9 mouse cellular contexts compared by ENCODE assay signal in genomic region chr4:54950136-54950535, GRCm38 (mm10). TPM values are rescaled to one million over a fixed set of nuclear protein-coding genes. Genes with fewer than 3 reads are reported as not detected.
DNase-seq lines count a peak whose midpoint lies in the region; ATAC-seq lines count a peak whose summit lies in the region.
"Had no signal": no experiment of that assay in that cellular context is flagged by ENCODE, and none has a peak within 500 bp of the region (broad histone marks: within the 10 kb centered on the region; RNA-seq: fewer than 3 reads in every experiment).

No protein-coding gene starts in this region.

- WGBS in kidney, embryonic 15.5 days = 19% methylated on average over 2 of the region's 2 CpGs
- WGBS in embryonic facial prominence, embryonic 13.5 days = 11% methylated on average over 2 of the region's 2 CpGs
- 29% methylated on average over 2 of the region's 2 CpGs for WGBS in hindbrain, embryonic 14.5 days
- WGBS in midbrain, embryonic 16.5 days = 15% methylated on average over 2 of the region's 2 CpGs

- H3K27ac ChIP-seq in kidney, embryonic 15.5 days = peak overlapping the region; percentile 98; the same call in 1 of the 2 replicates
- peak overlapping the region; percentile 98 for H3K27ac ChIP-seq in embryonic facial prominence, embryonic 13.5 days
- peak overlapping the region; percentile 100 for H3K27ac ChIP-seq in hindbrain, embryonic 14.5 days
- H3K27ac ChIP-seq in midbrain, embryonic 16.5 days (ENCODE audit: low read length) = peak overlapping the region; percentile 99

- peaks cover 27% of the 10 kb centered on the region for H3K4me1 ChIP-seq in kidney, embryonic 15.5 days
- H3K4me1 ChIP-seq in embryonic facial prominence, embryonic 13.5 days = peaks cover 31% of the 10 kb centered on the region
- H3K4me1 ChIP-seq in hindbrain, embryonic 14.5 days (replicated peaks; ENCODE audit: control insufficient read depth, insufficient read depth, low read length) = peaks cover 28% of the 10 kb centered on the region
- peaks cover 30% of the 10 kb centered on the region for H3K4me1 ChIP-seq in midbrain, embryonic 16.5 days (ENCODE audit: control insufficient read depth, insufficient read depth, low read length)

- H3K9me3 ChIP-seq in kidney, embryonic 15.5 days (replicated peaks) = no peaks in the 10 kb centered on the region
- H3K9me3 ChIP-seq in embryonic facial prominence, embryonic 13.5 days = no peaks in the 10 kb centered on the region
- H3K9me3 ChIP-seq in hindbrain, embryonic 14.5 days (ENCODE audit: control insufficient read depth, low read length) = no peaks in the 10 kb centered on the region
- H3K9me3 ChIP-seq in midbrain, embryonic 16.5 days (replicated peaks; ENCODE audit: control insufficient read depth, low read length, poor library complexity, severe bottlenecking) = no peaks in the 10 kb centered on the region
- H3K9me3 ChIP-seq: megakaryocyte, embryonic 14.5 days had no signal

- peak overlapping the region; percentile 95 for H3K4me2 ChIP-seq in kidney, embryonic 15.5 days
- peak overlapping the region; percentile 82 for H3K4me2 ChIP-seq in embryonic facial prominence, embryonic 13.5 days
- peak overlapping the region; percentile 95 for H3K4me2 ChIP-seq in hindbrain, embryonic 14.5 days (replicated peaks)
- peak overlapping the region; percentile 80 for H3K4me2 ChIP-seq in midbrain, embryonic 16.5 days (ENCODE audit: low read length)

- H3K4me3 ChIP-seq in kidney, embryonic 15.5 days (replicated peaks) = peak overlapping the region; percentile 78
- H3K4me3 ChIP-seq in embryonic facial prominence, embryonic 13.5 days = peak overlapping the region; percentile 80
- H3K4me3 ChIP-seq in hindbrain, embryonic 14.5 days (replicated peaks; ENCODE audit: low read length) = peak overlapping the region; percentile 92
- peak overlapping the region; percentile 86 for H3K4me3 ChIP-seq in midbrain, embryonic 16.5 days (ENCODE audit: low read depth, low read length)
- H3K4me3 ChIP-seq: megakaryocyte, embryonic 14.5 days had no signal

- ATAC-seq in kidney, embryonic 15.5 days (replicated peaks; ENCODE audit: low FRiP score) = no peak
- no peak for ATAC-seq in embryonic facial prominence, embryonic 13.5 days (ENCODE audit: insufficient number of reproducible peaks, insufficient read depth, low FRiP score, low TSS enrichment, low read depth)
- no peak for ATAC-seq in hindbrain, embryonic 14.5 days (ENCODE audit: low FRiP score)
- no peak for ATAC-seq in midbrain, embryonic 16.5 days
- ATAC-seq in CD4-positive, CD25-positive, alpha-beta regulatory T cell, adult 4 months = no peak

- no peak overlapping the region; the same call in 1 of the 2 replicates for H3K9ac ChIP-seq in kidney, embryonic 15.5 days
- H3K9ac ChIP-seq in embryonic facial prominence, embryonic 13.5 days = peak overlapping the region; percentile 92
- peak overlapping the region; percentile 97 for H3K9ac ChIP-seq in hindbrain, embryonic 14.5 days
- H3K9ac ChIP-seq in midbrain, embryonic 16.5 days (ENCODE audit: low read depth, low read length) = peak overlapping the region; percentile 96

- no peak for DNase-seq in kidney, postnatal 4 days
- DNase-seq in hindbrain, embryonic 14.5 days (ENCODE audit: low spot score) = no peak
- no peak for DNase-seq in gastrocnemius, postnatal 4 days (ENCODE audit: low spot score in 2 of 2)
- no peak for DNase-seq in thymus, postnatal 10 days (ENCODE audit: low spot score in 2 of 2)

- no peaks in the 10 kb centered on the region for H3K36me3 ChIP-seq in kidney, embryonic 15.5 days
- no peaks in the 10 kb centered on the region for H3K36me3 ChIP-seq in embryonic facial prominence, embryonic 13.5 days
- H3K36me3 ChIP-seq in hindbrain, embryonic 14.5 days (replicated peaks; ENCODE audit: control insufficient read depth, insufficient read depth) = no peaks in the 10 kb centered on the region
- H3K36me3 ChIP-seq in midbrain, embryonic 16.5 days (ENCODE audit: control insufficient read depth, insufficient read depth, low read length) = no peaks in the 10 kb centered on the region

- no peaks in the 10 kb centered on the region for H3K27me3 ChIP-seq in kidney, embryonic 15.5 days
- H3K27me3 ChIP-seq in embryonic facial prominence, embryonic 13.5 days = no peaks in the 10 kb centered on the region
- H3K27me3 ChIP-seq in hindbrain, embryonic 14.5 days (ENCODE audit: control insufficient read depth, insufficient read depth, low read length) = no peaks in the 10 kb centered on the region
- no peaks in the 10 kb centered on the region for H3K27me3 ChIP-seq in midbrain, embryonic 16.5 days (ENCODE audit: control insufficient read depth, insufficient read depth, low read depth, low read length)

RNA-seq across cellular contexts. Expression of gene Zfp462, which starts 5.3 kb away (rescaled TPM):
- 3.9 and 4.7 TPM in 2 replicates for polyA plus RNA-seq in kidney, embryonic 15.5 days (2015; fragmentation: Nextera tagmentation; extraction: Ambion mirVana)
- polyA plus RNA-seq in embryonic facial prominence, embryonic 13.5 days (2015; fragmentation: Nextera tagmentation; extraction: Ambion mirVana) = 7.7 and 9.0 TPM in 2 replicates
- polyA plus RNA-seq in hindbrain, embryonic 14.5 days (2014; fragmentation: Nextera tagmentation; extraction: Ambion mirVana) = 12.9 and 13.8 TPM in 2 replicates
- 9.9 and 15.5 TPM in 2 replicates for polyA plus RNA-seq in midbrain, embryonic 16.5 days (2015; fragmentation: Nextera tagmentation; extraction: Ambion mirVana)
- total RNA-seq in gastrocnemius, postnatal 4 days (2021) = 10 to 100 TPM; 44.3 to 46.1 TPM
- polyA plus RNA-seq in CD4-positive, CD25-positive, alpha-beta regulatory T cell, adult 4 months (2017; shearing (Covaris generic)) = not detected
